Mouse (Mus musculus): ENCODE measurements around the gene Oprm1. TPM values are rescaled to one million over a fixed set of nuclear protein-coding genes. Genes with fewer than 3 reads are reported as not detected.
A peak's percentile ranks its signal among the peaks of the same experiment; 100 is the strongest.
"Not testable (repeated sequence)": the region's sequence is repeated elsewhere in the genome, so short reads cannot be mapped to it uniquely, and the experiment has no call there.

Oprm1 gene
- polyA plus RNA-seq, 1 experiment from 2014 or later = not detected

DNA sequence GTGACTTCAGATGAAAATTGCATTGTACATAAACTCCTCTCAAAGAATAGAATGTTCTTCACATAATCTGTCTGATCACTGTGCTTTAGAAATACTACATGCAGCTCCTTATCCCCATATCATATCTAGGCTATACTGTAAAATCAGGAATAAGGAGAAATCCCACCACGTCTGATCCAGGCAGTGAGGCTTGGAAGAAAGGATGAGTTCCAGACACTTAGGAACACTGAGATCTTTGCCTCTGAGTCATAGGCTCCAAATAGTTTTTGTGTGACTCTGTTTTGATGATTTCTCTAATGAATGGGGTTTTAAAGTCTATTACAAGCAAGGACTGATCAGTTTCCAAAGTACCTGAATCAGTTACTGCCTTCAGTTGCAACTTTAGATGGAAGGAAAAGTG, 83.9 kb downstream of the Oprm1 start:
- no peak for ATAC-seq (ENCODE audit: low read depth)
- 68% methylated on average over 1 of the region's 1 CpGs for WGBS

DNA sequence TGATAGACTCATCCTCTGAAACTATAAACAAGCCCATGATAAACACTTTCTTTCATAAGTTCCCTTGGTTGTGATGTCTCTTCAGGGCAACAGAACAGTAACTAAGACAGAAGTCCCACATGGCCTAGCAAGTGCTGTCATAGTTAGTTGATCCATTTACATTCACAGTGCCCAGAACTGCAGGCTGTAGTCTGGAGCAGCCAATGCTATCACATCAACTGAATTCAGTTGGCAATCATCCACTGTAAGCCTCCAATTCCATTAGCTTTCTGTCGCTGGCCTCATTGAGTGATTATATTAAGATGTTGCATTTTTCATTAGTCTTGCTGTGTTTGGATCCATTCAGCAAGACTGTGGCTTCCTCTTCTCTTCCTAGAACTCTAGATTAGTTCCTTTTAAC, 88.0 kb downstream of the Oprm1 start:
- H3K4me1 ChIP-seq (replicated peaks; ENCODE audit: control insufficient read depth, insufficient read depth, low read length) = no peaks in the 10 kb centered on the region

More for the DNA sequence above, 83.9 kb downstream of the Oprm1 start:
- no peak overlapping the region for H3K4me2 ChIP-seq (ENCODE audit: low read depth, low read length)
- no peak overlapping the region for H3K27ac ChIP-seq (ENCODE audit: low read length)
- H3K27me3 ChIP-seq (ENCODE audit: control insufficient read depth, insufficient read depth, low read depth, low read length) = no peaks in the 10 kb centered on the region
- no peaks in the 10 kb centered on the region for H3K9me3 ChIP-seq (ENCODE audit: control insufficient read depth, low read length)
- H3K4me1 ChIP-seq (replicated peaks; ENCODE audit: control insufficient read depth, insufficient read depth, low read length) = no peaks in the 10 kb centered on the region
- no peak overlapping the region for H3K9ac ChIP-seq (ENCODE audit: low read length)
- no peak overlapping the region for H3K4me3 ChIP-seq (ENCODE audit: low read length)
- H3K36me3 ChIP-seq (ENCODE audit: control insufficient read depth, insufficient read depth, low read length) = no peaks in the 10 kb centered on the region

DNA sequence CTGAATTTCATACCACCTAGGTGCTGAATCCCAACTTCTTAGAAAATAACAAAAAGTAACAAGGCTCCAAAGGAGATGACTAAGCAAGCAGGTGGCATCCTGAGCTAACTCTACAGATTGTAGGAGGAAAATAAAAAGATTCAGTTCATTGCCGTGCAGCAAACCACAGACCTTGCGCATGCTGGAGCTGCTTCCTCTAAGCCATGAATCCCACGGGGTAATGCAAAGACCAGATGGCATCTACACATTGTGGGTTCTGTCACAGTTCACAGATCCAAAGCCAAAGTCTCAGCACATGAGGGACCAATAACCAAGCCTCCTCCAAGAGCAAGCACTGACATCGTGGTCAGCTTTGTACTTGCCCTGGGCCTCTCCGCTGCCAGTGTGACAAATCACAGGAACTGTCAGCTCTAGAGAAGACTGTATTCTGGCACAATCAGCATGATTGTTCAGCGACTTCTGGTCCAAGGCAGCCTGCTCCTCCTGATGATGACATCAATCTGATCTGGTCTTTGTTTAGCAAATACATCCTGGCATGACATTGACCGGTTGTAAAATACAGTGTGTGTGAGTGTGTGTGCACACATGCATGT, 90.0 kb downstream of the Oprm1 start:
- no peak overlapping the region for H3K4me3 ChIP-seq (ENCODE audit: low read length)
- ATAC-seq (ENCODE audit: low read depth) = no peak
- H3K4me2 ChIP-seq (ENCODE audit: low read depth, low read length) = no peak overlapping the region
- no peak overlapping the region for H3K9ac ChIP-seq (ENCODE audit: low read length)
- H3K27me3 ChIP-seq (ENCODE audit: control insufficient read depth, insufficient read depth, low read depth, low read length) = no peaks in the 10 kb centered on the region
- H3K27ac ChIP-seq (ENCODE audit: low read length) = no peak overlapping the region
- H3K4me1 ChIP-seq (replicated peaks; ENCODE audit: control insufficient read depth, insufficient read depth, low read length) = no peaks in the 10 kb centered on the region
- WGBS = 55% methylated on average over 7 of the region's 7 CpGs
- no peaks in the 10 kb centered on the region for H3K9me3 ChIP-seq (ENCODE audit: control insufficient read depth, low read length)
- H3K36me3 ChIP-seq (ENCODE audit: control insufficient read depth, insufficient read depth, low read length) = no peaks in the 10 kb centered on the region

More for the DNA sequence above, 88.0 kb downstream of the Oprm1 start:
- Histone ChIP-seq H3K9me3 (ENCODE audit: control insufficient read depth, low read length) (no peaks in the 10 kb centered on the region), H3K4me2 (ENCODE audit: low read depth, low read length) (no peak overlapping the region), H3K4me3 (ENCODE audit: low read length) (no peak overlapping the region), H3K27ac (ENCODE audit: low read length) (no peak overlapping the region), H3K9ac (ENCODE audit: low read length) (no peak overlapping the region), H3K36me3 (ENCODE audit: control insufficient read depth, insufficient read depth, low read length) (no peaks in the 10 kb centered on the region), H3K27me3 (ENCODE audit: control insufficient read depth, insufficient read depth, low read depth, low read length) (no peaks in the 10 kb centered on the region)
- 75% methylated on average over 1 of the region's 1 CpGs for WGBS
- no peak for ATAC-seq (ENCODE audit: low read depth)

- no peaks in the 10 kb centered on the region for H3K27me3 ChIP-seq (ENCODE audit: control insufficient read depth, insufficient read depth, low read depth, low read length)
- no peak overlapping the region for H3K27ac ChIP-seq (ENCODE audit: low read length)
- H3K36me3 ChIP-seq (ENCODE audit: control insufficient read depth, insufficient read depth, low read length) = no peaks in the 10 kb centered on the region
- H3K9ac ChIP-seq (ENCODE audit: low read length) = no peak overlapping the region
- H3K4me1 ChIP-seq (replicated peaks; ENCODE audit: control insufficient read depth, insufficient read depth, low read length) = no peaks in the 10 kb centered on the region
- 58% methylated on average over 2 of the region's 2 CpGs for WGBS
- ATAC-seq (ENCODE audit: low read depth) = peak; percentile 59; the same call in 1 of the 2 replicates
- H3K9me3 ChIP-seq (ENCODE audit: control insufficient read depth, low read length) = no peaks in the 10 kb centered on the region
- no peak overlapping the region for H3K4me2 ChIP-seq (ENCODE audit: low read depth, low read length)
- H3K4me3 ChIP-seq (ENCODE audit: low read length) = no peak overlapping the region
Measured at GRCm38 (mm10) chr10:6848834-6849233, 90.5 kb downstream of the Oprm1 start.

- Histone ChIP-seq H3K4me1 (replicated peaks; ENCODE audit: control insufficient read depth, insufficient read depth, low read length) (no peaks in the 10 kb centered on the region), H3K9me3 (ENCODE audit: control insufficient read depth, low read length) (no peaks in the 10 kb centered on the region), H3K36me3 (ENCODE audit: control insufficient read depth, insufficient read depth, low read length) (no peaks in the 10 kb centered on the region), H3K27me3 (ENCODE audit: control insufficient read depth, insufficient read depth, low read depth, low read length) (no peaks in the 10 kb centered on the region), H3K4me2 (ENCODE audit: low read depth, low read length) (no peak overlapping the region), H3K27ac (ENCODE audit: low read length) (no peak overlapping the region), H3K4me3 (ENCODE audit: low read length) (no peak overlapping the region), H3K9ac (ENCODE audit: low read length) (no peak overlapping the region)
- WGBS = 75% methylated on average over 3 of the region's 3 CpGs
- no peak for ATAC-seq (ENCODE audit: low read depth)
Measured at GRCm38 (mm10) chr10:6855812-6856211, 97.5 kb downstream of the Oprm1 start.

GRCm38 (mm10) chr10:6871418-6872072, 113.2 kb downstream of the Oprm1 start:
- H3K9ac ChIP-seq (ENCODE audit: low read length) = no peak overlapping the region
- H3K4me1 ChIP-seq (replicated peaks; ENCODE audit: control insufficient read depth, insufficient read depth, low read length) = no peaks in the 10 kb centered on the region
- 69% methylated on average over 7 of the region's 7 CpGs for WGBS
- no peak overlapping the region for H3K4me3 ChIP-seq (ENCODE audit: low read length)
- H3K4me2 ChIP-seq (ENCODE audit: low read depth, low read length) = no peak overlapping the region
- ATAC-seq (ENCODE audit: low read depth) = no peak
- H3K27ac ChIP-seq (ENCODE audit: low read length) = no peak overlapping the region
- H3K27me3 ChIP-seq (ENCODE audit: control insufficient read depth, insufficient read depth, low read depth, low read length) = no peaks in the 10 kb centered on the region
- no peaks in the 10 kb centered on the region for H3K36me3 ChIP-seq (ENCODE audit: control insufficient read depth, insufficient read depth, low read length)
- H3K9me3 ChIP-seq (ENCODE audit: control insufficient read depth, low read length) = no peaks in the 10 kb centered on the region

DNA sequence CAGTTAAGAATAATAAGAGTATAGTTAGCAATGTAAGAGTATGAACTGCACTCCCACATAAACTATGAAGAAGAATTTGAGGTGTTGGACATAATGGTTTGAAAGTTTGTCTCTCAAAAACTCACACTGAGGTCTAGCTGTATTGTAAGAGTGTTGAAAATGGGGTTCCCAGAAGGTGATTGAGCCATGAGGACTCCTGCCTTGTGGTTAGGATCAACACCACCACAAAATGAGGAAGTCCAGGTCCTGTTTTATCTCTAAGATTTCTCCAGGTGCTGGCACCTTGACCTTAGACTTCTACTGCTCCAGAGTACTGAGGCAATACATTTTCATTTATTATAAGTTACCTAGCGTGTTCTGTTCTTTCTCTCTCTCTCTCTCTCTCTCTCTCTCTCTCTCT, 115.6 kb downstream of the Oprm1 start:
- Histone ChIP-seq H3K36me3 (ENCODE audit: control insufficient read depth, insufficient read depth, low read length) (no peaks in the 10 kb centered on the region), H3K9ac (ENCODE audit: low read length) (no peak overlapping the region), H3K27me3 (ENCODE audit: control insufficient read depth, insufficient read depth, low read depth, low read length) (no peaks in the 10 kb centered on the region), H3K9me3 (ENCODE audit: control insufficient read depth, low read length) (no peaks in the 10 kb centered on the region), H3K27ac (ENCODE audit: low read length) (no peak overlapping the region), H3K4me2 (ENCODE audit: low read depth, low read length) (no peak overlapping the region), H3K4me3 (ENCODE audit: low read length) (no peak overlapping the region), H3K4me1 (replicated peaks; ENCODE audit: control insufficient read depth, insufficient read depth, low read length) (no peaks in the 10 kb centered on the region)
- 71% methylated on average over 1 of the region's 1 CpGs for WGBS
- ATAC-seq (ENCODE audit: low read depth) = no peak

GRCm38 (mm10) chr10:6878276-6878881, 120.1 kb downstream of the Oprm1 start:
- Histone ChIP-seq H3K27me3 (ENCODE audit: control insufficient read depth, insufficient read depth, low read depth, low read length) (no peaks in the 10 kb centered on the region), H3K4me2 (ENCODE audit: low read depth, low read length) (no peak overlapping the region), H3K36me3 (ENCODE audit: control insufficient read depth, insufficient read depth, low read length) (no peaks in the 10 kb centered on the region), H3K9ac (ENCODE audit: low read length) (no peak overlapping the region), H3K9me3 (ENCODE audit: control insufficient read depth, low read length) (no peaks in the 10 kb centered on the region), H3K4me3 (ENCODE audit: low read length) (no peak overlapping the region), H3K27ac (ENCODE audit: low read length) (no peak overlapping the region), H3K4me1 (replicated peaks; ENCODE audit: control insufficient read depth, insufficient read depth, low read length) (no peaks in the 10 kb centered on the region)
- no peak for ATAC-seq (ENCODE audit: low read depth)
- WGBS = 87% methylated on average over 2 of the region's 2 CpGs

GRCm38 (mm10) chr10:6882041-6882440, 123.7 kb downstream of the Oprm1 start:
- not testable (repeated sequence) for H3K9me3 ChIP-seq (ENCODE audit: control insufficient read depth, low read length); ATAC-seq (ENCODE audit: low read depth); H3K4me3 ChIP-seq (ENCODE audit: low read length); H3K36me3 ChIP-seq (ENCODE audit: control insufficient read depth, insufficient read depth, low read length); H3K4me2 ChIP-seq (ENCODE audit: low read depth, low read length); H3K27ac ChIP-seq (ENCODE audit: low read length); H3K27me3 ChIP-seq (ENCODE audit: control insufficient read depth, insufficient read depth, low read depth, low read length); H3K9ac ChIP-seq (ENCODE audit: low read length); H3K4me1 ChIP-seq (replicated peaks; ENCODE audit: control insufficient read depth, insufficient read depth, low read length)
- WGBS = 92% methylated on average over 1 of the region's 1 CpGs
